Mouse (Mus musculus) liver, embryonic 14.5 days (tissue): Measurements from ENCODE around the gene Srf.

Source experiments
- CTCF ChIP-seq: IDR thresholded peaks from 2 replicates; pipeline ENCODE4 v1.5.1; 2016; ENCODE audit warnings: antibody characterized with exemption, low read depth, control low read depth
- EP300 ChIP-seq: IDR thresholded peaks from 2 replicates; pipeline ENCODE4 v1.6.1; 2016; ENCODE audit warnings: antibody characterized with exemption, low read depth

- no peak for TF ChIP-seq CTCF
- no peak for TF ChIP-seq EP300
Measured at GRCm38 (mm10) chr17:46505617-46506016, 50.4 kb downstream of the Srf start.
